Comparison of ENCODE assay signal across 8 mouse cellular contexts in genomic region chrX:159254001-159254884, GRCm38 (mm10). TPM values are rescaled to one million over a fixed set of nuclear protein-coding genes. Genes with fewer than 3 reads are reported as not detected.
DNase-seq lines count a peak whose midpoint lies in the region; ATAC-seq lines count a peak whose summit lies in the region.

No protein-coding gene starts in this region.

- H3K27ac ChIP-seq in hindbrain, embryonic 12.5 days, result peak overlapping the region; percentile 93; the same call in 1 of the 2 replicates

- 0 out of 2 replicates have a peak, but pooled peaks cover 3% of the 10 kb centered on the region for H3K4me1 ChIP-seq in hindbrain, embryonic 12.5 days

- H3K9me3 ChIP-seq in hindbrain, embryonic 12.5 days (replicated peaks), result no peaks in the 10 kb centered on the region

- H3K27me3 ChIP-seq in hindbrain, embryonic 12.5 days, result 0 out of 2 replicates have a peak, but pooled peaks cover 10% of the 10 kb centered on the region

- peak overlapping the region; percentile 35; the same call in 1 of the 2 replicates for H3K9ac ChIP-seq in hindbrain, embryonic 12.5 days

- DNase-seq in Muller cell, postnatal 12 days (ENCODE audit: inconsistent ontology term), result peak; percentile 73
- DNase-seq in cerebellum, adult 9-10 months, result peak; percentile 65
- peak; percentile 6 to 9 for DNase-seq in frontal cortex, postnatal 14 days (ENCODE audit: low spot score in 2 of 2)
- peak; percentile 2 to 10 for DNase-seq in layer of hippocampus, postnatal 36 days
- DNase-seq in lung, postnatal 36 days, result peak; percentile 58
- peak; percentile 51 for DNase-seq in retina, embryonic 14.5 days (ENCODE audit: low spot score)
- peak; percentile 68 for DNase-seq in thymus, postnatal 4 days

- H3K36me3 ChIP-seq in hindbrain, embryonic 12.5 days, result no peaks in the 10 kb centered on the region

- WGBS in hindbrain, embryonic 12.5 days, result 21% methylated on average over 27 of the region's 27 CpGs

- H3K4me2 ChIP-seq in hindbrain, embryonic 12.5 days (replicated peaks), result peak overlapping the region; percentile 60

- peak overlapping the region; percentile 58 for H3K4me3 ChIP-seq in hindbrain, embryonic 12.5 days

- ATAC-seq in hindbrain, embryonic 12.5 days (ENCODE audit: low FRiP score), result no peak

RNA-seq across cellular contexts. Expression of gene Rps6ka3, which starts 44.1 kb away (rescaled TPM):
- polyA plus RNA-seq in hindbrain, embryonic 12.5 days (2016; fragmentation: Nextera tagmentation; extraction: Ambion mirVana), result 5.2 and 5.4 TPM in 2 replicates
- 10 to 100 TPM; 30.6 to 31.8 TPM for total RNA-seq in layer of hippocampus, postnatal 36 days (2021)

Comparison
In these comparisons a context has a peak if more than half of its experiments do, and no peak if none do; other contexts are left out.
1. DNase-seq: peak in every context shown above with its lines; median percentile 73 in Muller cell, postnatal 12 days; 68 in thymus, postnatal 4 days; 65 in cerebellum, adult 9-10 months; 58 in lung, postnatal 36 days; 51 in retina, embryonic 14.5 days; 8 in frontal cortex, postnatal 14 days; 6 in layer of hippocampus, postnatal 36 days.